Mouse (Mus musculus) liver, adult (tissue): ENCODE results near the gene 1700037H04Rik.

ENCODE experiments used
- GATA4 ChIP-seq: IDR thresholded peaks from 2 replicates; pipeline ENCODE4 v1.6.1; 2014; ENCODE audit warnings: mild to moderate bottlenecking, low read length; ENCODE audit not compliant: insufficient replicate concordance

The 1700037H04Rik gene

DNA sequence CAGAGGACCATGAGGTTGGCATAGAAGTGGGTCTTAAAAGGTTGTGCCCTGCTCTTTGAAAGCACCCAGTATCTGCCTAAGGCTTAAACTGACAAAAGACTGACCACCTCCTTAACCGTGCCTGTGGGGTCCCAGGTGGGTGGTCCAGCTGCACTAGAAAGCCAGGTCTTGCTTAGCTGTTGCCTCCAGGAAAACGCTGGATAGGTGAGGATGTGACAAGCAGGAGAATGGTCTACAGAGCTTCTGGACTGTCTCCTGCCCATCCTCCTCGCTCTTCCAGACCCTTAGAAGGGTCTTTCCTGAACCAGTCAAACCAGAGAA lies 27.7 kb upstream of the 1700037H04Rik start:
- no peak for TF ChIP-seq GATA4

DNA sequence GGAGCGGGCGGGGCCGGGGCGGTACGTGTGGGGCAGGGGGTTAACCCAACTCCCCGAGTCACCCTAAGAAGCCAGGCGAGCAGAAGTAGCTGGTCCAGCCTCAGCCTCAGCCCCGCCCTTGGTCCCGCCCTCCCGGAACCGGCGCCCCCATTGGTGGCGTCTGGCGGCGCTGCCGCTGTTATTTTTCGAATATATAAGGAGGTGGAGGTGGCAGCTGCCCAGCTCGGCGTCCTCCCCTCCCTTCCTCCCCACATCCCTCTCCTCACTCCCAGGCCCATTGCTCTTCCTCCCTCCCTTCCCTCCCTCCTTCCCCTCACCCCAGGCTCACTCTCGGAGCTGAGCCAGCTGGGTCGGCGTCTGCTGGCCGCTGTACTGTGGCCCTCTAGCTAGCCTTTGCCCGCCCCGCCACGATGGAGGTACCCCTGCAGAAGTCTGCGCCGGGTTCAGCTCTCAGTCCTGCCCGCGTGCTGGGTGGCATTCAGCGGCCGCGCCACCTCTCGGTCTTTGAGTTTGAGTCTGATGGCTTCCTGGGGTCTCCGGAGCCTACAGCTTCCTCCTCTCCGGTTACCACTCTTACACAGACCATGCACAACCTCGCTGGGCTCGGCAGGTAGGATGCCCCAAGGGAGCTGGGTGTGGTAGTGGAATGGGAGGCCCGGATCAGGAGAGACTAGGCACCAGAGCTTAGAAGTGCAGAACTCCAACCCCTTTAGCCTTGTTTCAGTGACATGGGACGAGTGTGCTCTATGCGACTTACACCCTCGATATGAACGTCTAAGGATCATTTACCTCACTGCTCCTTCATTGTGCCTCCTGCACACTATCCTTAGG lies 27.1 kb upstream of the 1700037H04Rik start, which contains the start of the genes Cdc25b and Spef1:
TSS of gene Cdc25b (plus strand) at position 179 of the 831 bp plus-strand sequence.
TSS of gene Spef1 (minus strand) at position 512 of the 831 bp plus-strand sequence.
- TF ChIP-seq GATA4, result no peak

DNA sequence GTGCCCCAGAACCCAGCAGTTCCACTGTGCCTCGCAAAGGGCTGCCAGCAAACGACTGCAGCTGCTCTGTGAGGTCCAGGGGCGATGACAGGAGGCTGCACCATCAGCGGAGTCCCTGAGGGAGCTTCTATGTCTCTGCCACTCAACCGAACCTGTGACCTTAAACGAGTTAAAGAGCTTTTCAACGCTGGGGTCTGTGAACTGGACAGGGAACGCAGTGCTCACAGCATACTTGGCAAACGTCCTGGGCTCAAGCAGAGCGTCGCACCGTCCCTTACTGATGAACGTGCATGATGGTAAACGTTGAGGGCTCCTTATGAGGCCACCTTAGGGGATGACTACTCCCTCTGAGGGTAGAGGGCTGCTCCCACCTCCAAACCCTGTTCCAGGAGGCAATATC lies 26.5 kb upstream of the 1700037H04Rik start:
- no peak for TF ChIP-seq GATA4

DNA sequence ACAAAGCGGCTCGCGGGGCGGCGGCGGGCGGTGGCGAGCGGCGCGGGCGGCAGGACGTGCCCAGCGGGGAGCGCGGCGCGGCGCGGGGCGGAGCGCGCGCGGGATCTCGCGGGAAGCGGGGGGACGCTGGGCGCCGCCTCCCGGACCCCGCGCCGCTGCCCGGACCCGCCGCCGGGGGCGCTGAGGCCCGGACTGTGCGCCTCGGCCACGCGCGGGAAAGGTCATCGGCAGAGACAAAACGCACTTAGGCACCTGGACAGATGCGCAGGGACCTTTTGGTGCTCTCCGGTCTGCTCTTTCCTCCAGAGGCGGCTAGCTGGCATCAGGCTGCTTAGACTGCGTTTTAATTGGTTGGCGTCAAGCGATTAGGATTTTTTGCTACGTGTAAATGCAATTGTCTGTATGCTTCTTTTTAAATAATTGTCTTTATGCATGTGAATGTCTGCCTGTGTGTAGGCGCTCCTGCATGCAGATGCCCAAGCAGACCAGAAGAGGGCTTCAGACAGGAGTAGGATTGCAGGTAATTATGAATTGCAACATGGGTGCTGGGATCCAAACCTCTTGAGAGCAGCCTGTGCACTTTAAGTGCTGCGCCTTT lies 20.2 kb upstream of the 1700037H04Rik start, which contains the start of gene Cenpb:
TSS of gene Cenpb (minus strand) at position 78 of the 598 bp plus-strand sequence.
- no peak for TF ChIP-seq GATA4

DNA sequence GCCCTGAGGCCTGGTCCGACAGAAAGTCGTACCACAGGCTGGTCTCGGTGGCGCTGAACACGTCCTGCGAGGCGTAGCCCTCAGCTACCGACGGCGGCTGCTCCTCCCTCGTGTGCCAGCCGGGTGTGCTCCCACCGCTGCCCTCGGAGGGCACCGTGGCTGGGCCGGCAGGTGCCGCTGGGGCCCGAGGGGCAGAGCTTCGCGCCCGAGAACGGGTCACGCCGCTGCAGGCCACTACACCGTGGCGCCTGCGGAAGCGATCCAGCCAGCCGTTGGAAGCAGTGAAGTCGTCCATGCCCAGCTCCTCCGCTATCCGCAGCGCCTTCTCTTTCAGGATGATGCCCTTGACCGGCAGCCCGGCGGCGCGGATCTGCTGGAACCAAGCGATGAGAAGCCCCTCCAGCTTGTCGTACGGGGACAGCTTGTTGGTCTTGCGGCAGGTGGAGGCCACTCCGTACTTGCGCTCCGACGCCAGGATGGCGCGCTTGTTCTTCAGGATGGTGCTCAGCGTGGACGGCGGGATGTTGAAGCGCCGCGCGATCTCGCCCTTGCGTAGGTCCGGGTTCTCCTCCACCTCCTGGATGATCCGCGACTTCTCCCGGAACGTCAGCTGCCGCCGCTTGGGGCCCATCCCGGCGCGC lies 19.5 kb upstream of the 1700037H04Rik start:
- no peak for TF ChIP-seq GATA4

DNA sequence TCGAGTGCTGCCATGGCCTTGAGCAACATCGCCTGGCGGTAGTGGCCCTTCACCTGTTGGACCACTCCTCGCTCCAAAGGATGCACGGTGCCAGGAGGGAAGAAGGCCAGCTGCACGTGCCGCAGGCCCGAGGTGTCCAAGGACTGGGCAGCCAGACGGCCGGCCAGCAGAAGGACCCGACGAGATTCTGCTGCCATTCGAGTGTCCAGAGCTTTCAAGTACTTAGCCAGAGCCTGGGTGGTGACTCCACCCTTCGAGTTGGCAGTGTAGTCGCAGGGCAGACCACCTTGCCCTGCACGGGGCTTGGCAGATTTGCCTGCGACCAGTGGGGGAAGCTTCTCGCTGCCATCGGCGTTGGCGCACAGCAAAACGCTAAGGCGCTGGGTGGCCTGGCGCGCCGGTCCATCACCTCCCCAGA lies 19.0 kb upstream of the 1700037H04Rik start:
- no peak for TF ChIP-seq GATA4

DNA sequence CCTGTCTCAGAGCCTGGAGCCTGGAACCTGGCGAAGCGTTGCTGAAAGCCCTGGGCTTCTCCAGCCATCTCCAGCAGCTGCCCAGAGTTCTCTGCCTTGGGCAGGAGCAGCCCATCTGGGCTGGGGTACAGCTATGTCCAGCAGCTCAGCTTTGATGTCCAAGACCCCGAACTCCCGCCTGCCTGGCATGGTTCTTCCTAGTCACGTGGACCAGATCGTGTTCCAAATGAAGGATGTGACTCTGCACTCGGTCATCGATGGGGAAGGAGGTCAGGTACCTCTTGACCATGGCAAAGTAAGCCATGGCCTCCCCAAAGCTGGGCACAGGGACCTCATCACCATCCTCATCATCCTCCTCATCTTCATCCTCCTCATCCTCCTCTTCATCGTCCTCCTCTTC lies 18.1 kb upstream of the 1700037H04Rik start:
- TF ChIP-seq GATA4, result no peak

DNA sequence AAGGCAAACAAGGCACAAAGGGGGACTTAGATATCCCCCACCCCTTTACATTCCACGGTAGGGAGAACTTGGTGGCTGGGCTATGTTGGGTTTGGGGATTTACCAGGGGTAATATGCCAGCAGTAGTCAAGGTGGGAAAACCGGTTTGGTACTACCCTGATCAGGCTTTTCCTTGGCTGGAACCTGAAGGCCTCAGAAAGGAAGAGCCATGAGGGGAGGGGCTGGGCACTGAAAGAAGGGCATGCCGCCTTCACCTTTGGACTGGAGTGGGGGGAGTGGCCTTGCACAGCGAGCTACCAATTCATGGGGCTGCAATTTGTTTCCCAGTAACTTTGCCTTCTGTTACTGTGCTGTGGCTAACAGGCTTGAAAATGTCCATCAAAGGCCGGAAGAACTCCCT lies 16.6 kb upstream of the 1700037H04Rik start:
- no peak for TF ChIP-seq GATA4

DNA sequence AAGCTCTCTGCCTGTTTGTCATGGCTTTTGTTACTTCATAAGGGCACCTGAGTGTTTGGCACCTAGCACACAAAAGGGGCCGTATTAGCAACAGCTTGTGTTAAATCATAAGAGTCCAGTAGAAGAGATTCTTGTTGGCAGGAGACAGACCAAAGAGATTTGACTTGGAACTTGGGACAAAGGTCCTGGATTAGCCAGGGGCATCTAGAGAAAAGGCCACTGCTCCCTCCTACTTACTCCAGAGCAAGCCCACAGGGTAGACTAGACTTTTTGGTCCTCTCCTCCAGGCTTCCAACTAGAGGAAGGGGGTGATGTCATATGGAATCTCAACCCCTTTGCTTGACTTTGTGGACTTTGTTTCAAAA lies 16.0 kb upstream of the 1700037H04Rik start:
- TF ChIP-seq GATA4, result no peak

DNA sequence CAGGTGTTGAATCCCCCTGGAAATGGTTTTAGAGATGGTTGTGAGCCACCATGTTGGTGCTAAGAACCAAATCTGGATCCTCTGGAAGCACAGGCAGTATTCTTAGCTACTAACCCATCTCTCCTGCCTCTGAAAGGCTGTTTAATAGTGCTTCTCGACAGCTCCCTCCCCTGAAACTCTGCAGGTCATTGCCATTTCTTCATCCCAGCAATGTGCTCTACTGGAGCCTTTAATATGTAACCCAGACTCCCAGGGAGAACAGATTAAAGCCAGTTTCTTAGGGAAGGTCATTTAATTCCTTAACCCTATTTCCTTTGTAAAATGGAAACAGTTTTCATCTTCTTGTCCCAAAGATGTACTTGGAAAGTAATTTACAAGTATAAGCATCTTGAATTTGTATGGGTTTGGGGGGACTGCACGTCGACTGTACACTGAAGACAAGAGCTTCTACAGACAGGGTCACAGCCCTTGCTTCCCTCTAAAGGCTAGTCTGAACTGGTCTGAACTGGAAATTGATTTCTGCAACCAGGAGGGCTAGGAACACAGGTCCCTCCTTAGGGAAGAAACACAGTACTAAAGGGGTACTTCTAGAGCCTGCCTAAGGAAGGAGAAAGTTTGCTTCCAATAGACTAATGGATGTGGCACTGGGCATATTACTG lies 15.5 kb upstream of the 1700037H04Rik start:
- no peak for TF ChIP-seq GATA4

DNA sequence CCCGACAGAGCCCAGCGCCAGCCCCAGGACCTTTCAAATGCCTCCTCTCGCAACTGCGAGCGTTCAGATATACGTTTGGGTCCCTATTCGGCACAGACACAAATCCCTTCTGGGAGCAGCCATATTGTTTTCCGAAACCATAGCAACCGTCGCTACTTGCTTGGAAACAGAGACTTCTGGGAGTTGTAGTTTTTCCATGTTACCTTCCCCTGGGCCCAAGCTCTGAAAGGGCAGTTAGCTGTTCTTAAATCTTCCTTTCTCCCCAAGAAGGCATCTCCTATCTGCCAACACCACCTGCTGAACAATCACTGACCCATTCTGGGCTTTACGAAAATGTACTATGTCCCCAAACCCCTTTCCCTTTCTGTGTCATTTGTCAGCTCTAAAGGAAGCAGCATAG lies 14.8 kb upstream of the 1700037H04Rik start:
- no peak for TF ChIP-seq GATA4

DNA sequence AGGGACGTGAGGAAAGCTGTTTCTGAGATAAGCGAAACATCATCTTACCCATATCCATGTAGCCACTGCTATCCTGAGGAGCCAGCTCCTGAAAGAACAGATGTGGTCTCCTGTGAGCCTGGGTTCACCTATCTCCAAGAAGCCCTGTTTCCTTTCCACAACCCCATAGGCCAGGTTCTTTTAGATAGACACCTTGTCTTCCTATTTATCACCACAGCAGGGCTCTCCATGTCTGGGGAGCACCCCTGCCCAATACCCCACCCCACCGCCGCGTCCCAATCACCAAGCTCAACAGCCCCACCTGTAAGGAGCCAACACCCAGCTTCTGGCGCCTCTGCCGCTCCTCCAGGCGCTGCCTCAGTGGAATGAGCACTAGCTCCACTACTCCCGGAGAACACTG lies 12.4 kb upstream of the 1700037H04Rik start:
- TF ChIP-seq GATA4, result no peak

DNA sequence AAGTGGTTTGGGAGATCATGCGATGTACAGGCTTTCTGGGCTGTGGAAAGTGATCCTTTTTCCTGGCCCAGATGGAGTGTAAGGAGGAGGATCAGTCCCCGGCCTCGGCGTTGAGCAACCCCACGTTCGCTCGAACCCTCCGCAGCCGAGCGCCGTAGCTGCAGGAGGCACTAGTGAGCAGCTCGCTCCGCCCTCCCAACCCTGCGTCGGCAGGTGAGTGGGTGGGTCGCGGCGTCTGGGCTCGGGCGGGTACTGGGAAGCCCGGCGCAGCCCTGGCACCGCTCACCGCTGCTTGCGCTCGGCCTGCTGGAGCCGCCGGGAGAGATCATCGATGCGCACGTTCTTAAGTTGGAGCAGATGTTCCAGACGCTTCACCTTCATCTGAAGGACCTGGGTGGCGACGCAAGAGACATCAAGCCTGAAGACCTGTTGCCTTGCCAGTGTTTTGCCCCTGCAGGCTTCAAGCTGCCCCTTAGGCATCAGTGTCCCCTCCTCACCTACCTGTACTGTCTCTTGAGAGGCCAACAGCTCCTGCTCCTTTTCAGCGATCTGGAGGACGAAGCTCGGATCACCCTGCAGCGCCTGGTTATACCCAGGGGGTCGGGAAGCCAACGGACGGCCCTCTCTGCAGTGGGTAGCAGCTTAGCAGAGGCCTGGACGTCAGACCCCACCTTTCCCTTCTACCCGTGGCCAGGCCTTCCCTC lies 11.7 kb upstream of the 1700037H04Rik start:
- no peak for TF ChIP-seq GATA4

DNA sequence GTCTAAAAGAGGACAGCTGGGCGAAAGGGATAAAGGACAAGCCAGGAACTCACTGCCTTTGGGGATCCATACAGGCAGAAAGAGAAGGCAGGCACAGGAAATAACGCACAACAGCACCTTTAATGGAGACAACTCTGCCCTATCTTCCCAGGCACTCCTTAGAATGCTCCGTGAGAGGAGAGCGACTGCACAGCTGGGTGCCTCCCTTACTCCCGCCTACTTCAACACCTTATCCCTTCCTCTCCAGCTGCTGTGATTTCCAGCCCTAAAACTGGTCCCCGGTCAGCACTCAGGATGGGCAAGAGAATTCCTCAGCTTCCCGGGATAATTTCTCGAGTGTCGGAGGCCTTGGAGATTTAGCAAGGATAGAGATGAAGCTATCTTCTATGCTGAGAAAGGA lies 11.1 kb upstream of the 1700037H04Rik start:
- no peak for TF ChIP-seq GATA4

DNA sequence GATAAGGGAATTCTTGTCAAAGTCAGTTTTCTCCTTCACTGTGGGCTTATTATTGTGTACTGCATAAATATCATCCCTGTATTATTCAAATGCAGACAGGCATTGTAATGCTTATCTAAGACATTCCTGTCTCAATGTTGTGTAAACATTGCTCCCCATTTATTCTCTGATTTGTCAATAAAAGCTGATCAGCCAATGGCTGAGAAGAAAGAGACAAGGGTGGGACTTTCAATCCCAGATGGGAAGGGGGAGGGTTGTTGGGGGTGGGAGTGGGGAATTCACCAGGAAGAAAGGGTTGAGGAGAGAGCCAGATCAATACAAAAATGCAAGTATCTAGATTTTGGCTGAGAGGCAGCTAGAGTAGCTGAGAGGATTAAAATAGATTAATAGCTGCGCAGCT lies 9.0 kb upstream of the 1700037H04Rik start:
- no peak; the same call in 1 of the 2 replicates for TF ChIP-seq GATA4
